Mouse (Mus musculus): ENCODE results near the gene Atxn1l.

GRCm38 (mm10) chr8:109780548-109780947, 43.0 kb upstream of the Atxn1l start:
- no peak for TF ChIP-seq CTCF (IDR thresholded peaks at IDR 0.05; ENCODE audit: control insufficient read depth, insufficient read depth, insufficient replicate concordance, low read depth, low read length)
- no peak for TF ChIP-seq POLR2A (IDR thresholded peaks at IDR 0.05; ENCODE audit: control insufficient read depth, low read depth, low read length)

Data from testis, adult 2 months (tissue).